Mouse (Mus musculus) stomach, postnatal 0 days (tissue): ENCODE data around the gene 1500009C09Rik. TPM values are rescaled to one million over a fixed set of nuclear protein-coding genes. Genes with fewer than 3 reads are reported as not detected.
A peak's percentile ranks its signal among the peaks of the same experiment; 100 is the strongest.

Experiments used
- ATAC-seq: fragments of 200-750 bp; cut with Nextera tagmentation; 2 replicates; pipeline ENCODE4 v1.8.0; 2017; ENCODE audit not compliant: low FRiP score, low TSS enrichment
- DNase-seq: peaks from one replicate; pipeline ENCODE4 v3.0.0-alpha.2; 2016; ENCODE audit warnings: low spot score
- H3K27ac ChIP-seq: fragments of 300-500 bp; sonication (generic); replicated peaks from 2 replicates; pipeline ENCODE4 v1.5.1; 2014; ENCODE audit warnings: mild to moderate bottlenecking, control low read depth
- H3K27me3 ChIP-seq: fragments of 300-500 bp; sonication (generic); 2 replicates; pipeline ENCODE4 v1.6.1; 2014; ENCODE audit warnings: low read length; ENCODE audit not compliant: control insufficient read depth, insufficient read depth
- H3K36me3 ChIP-seq: fragments of 300-500 bp; sonication (generic); 2 replicates; pipeline ENCODE4 v1.6.1; 2014; ENCODE audit warnings: low read length, mixed read lengths; ENCODE audit not compliant: control insufficient read depth, insufficient read depth
- H3K4me1 ChIP-seq: fragments of 300-500 bp; sonication (generic); replicated peaks from 2 replicates; pipeline ENCODE4 v1.6.1; 2014; ENCODE audit warnings: antibody characterized with exemption; ENCODE audit not compliant: control insufficient read depth, insufficient read depth
- H3K4me2 ChIP-seq: fragments of 300-500 bp; sonication (generic); replicated peaks from 2 replicates; pipeline ENCODE4 v1.6.1; 2014; ENCODE audit warnings: low read depth, mild to moderate bottlenecking, control low read depth, moderate library complexity
- H3K4me3 ChIP-seq: fragments of 300-500 bp; sonication (generic); 2 replicates; pipeline ENCODE4 v1.5.1; 2014; ENCODE audit warnings: low read depth, low read length, control low read depth
- H3K9ac ChIP-seq: fragments of 300-500 bp; sonication (generic); 2 replicates; pipeline ENCODE4 v1.6.1; 2014; ENCODE audit warnings: mild to moderate bottlenecking, low read length, control low read depth, mixed read lengths
- H3K9me3 ChIP-seq: fragments of 300-500 bp; sonication (generic); 2 replicates; pipeline ENCODE4 v1.6.1; 2016; ENCODE audit warnings: low read length; ENCODE audit not compliant: control insufficient read depth
- CTCF ChIP-seq: IDR thresholded peaks from 2 replicates; pipeline ENCODE4 v1.5.1; 2016; ENCODE audit warnings: antibody characterized with exemption, low read depth, mild to moderate bottlenecking, moderate library complexity
- EP300 ChIP-seq: optimal IDR thresholded peaks from 2 replicates; pipeline ENCODE3; 2016; ENCODE audit warnings: antibody characterized with exemption
- WGBS: fragments of 180-500 bp; shearing (Covaris S2); extraction: QIAGEN DNeasy Blood & Tissue Kit; methylation state at CpG from one replicate; pipeline ENCODE4 v1.1.7; 2014; 5-methylcytosine and 5-hydroxymethylcytosine counted together
- polyA plus RNA-seq: library from polyadenylated mRNA; unstranded; fragments of >200 nt; fragmentation: Nextera tagmentation; extraction: Ambion mirVana; gene quantifications from 2 replicates; pipeline ENCODE4 v1.2.1, GENCODE M21; 2015

1500009C09Rik gene
- polyA plus RNA-seq, 1 experiment from 2014 or later = 0.23 TPM

DNA sequence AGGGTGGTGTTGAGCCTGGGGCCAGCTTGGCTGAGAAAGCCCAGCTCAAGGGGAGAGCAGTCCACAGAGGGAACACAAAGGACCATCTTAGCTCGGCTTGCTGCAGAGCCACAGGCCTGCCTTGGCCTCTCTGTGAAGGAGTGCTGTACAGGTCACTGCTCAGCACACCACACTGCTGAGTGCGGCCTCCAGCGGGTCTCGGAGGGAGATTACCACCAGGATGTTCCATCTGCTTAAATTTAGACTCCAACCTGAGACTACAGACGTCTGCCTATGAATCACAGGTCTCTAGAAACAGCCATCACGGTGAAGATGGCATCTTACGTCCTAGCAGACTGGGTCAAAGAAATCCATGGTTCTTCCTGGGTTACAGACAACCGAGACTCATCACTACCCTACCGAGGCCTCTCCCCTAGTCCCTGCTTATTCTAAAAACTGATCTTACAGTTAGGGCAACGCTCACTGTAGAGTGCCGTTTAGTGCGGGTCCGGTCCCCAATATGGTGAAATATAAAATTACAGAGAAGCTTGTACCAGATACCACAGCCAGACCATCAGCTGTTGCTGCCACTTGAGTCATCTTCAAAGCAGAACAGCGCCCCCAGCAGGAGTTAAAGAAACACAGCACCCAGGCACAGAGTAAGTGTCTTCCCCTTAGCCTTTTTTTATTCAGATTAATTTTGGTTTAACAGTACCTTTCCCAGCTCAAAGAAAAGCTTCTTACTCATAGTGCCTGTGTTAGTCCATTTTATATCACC is 30.9 kb upstream of the 1500009C09Rik start:
- Histone ChIP-seq H3K27ac (no peak overlapping the region), H3K4me2 (no peak overlapping the region), H3K4me1 (no peaks in the 10 kb centered on the region), H3K27me3 (no peaks in the 10 kb centered on the region), H3K4me3 (no peak overlapping the region), H3K9ac (no peak overlapping the region), H3K36me3 (no peaks in the 10 kb centered on the region), H3K9me3 (no peaks in the 10 kb centered on the region)
- TF ChIP-seq EP300 (no peak), CTCF (peak; percentile 34; the same call in 1 of the 2 replicates)
- ATAC-seq (no peak), DNase-seq (no peak)
- 69% methylated on average over 14 of the region's 14 CpGs for WGBS

DNA sequence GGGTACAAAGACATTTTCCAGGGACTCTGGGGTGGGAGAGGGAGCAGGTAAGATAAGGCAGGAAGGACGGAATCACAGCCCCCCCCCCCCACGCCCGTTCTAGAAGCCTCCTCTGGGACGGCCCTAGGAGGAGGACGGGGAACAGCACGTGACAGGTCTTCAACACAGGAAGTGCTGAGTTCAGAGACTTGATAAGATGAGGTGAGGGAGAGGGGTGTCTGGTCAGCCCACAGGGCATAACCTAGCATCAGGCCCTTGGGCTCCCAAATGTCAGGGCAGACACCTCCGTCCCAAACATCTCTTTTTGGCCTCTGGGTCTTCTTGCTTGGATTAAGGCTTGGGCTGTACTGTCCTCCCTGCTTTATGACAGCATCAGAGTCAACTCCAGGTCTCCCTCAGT is 28.9 kb upstream of the 1500009C09Rik start:
- H3K9ac ChIP-seq = no peak overlapping the region

GRCm38 (mm10) chr15:82223657-82224601 is 28.3 kb upstream of the 1500009C09Rik start, which contains the start of gene Tnfrsf13c:
Tnfrsf13c (minus strand) TSS chr15:82224369.
- H3K4me2 ChIP-seq = peak within 1 kb of the TSS; percentile 63
- no peaks in the 10 kb centered on the region for H3K27me3 ChIP-seq
- 1% methylated on average over 41 of the region's 44 CpGs for WGBS
- H3K9me3 ChIP-seq = no peaks in the 10 kb centered on the region
- H3K27ac ChIP-seq = no peak within 1 kb of the TSS
- DNase-seq (peak; percentile 37), ATAC-seq (no peak)
- H3K4me3 ChIP-seq = peak within 1 kb of the TSS; percentile 33
- no peak for TF ChIP-seq EP300
- no peak for TF ChIP-seq CTCF
- no peaks in the 10 kb centered on the region for H3K4me1 ChIP-seq
- no peaks in the 10 kb centered on the region for H3K36me3 ChIP-seq
- peak within 1 kb of the TSS; percentile 35; the same call in 1 of the 2 replicates for H3K9ac ChIP-seq

More for the DNA sequence above, 28.9 kb upstream of the 1500009C09Rik start:
- Histone ChIP-seq H3K4me3 (no peak overlapping the region), H3K9me3 (no peaks in the 10 kb centered on the region), H3K27ac (no peak overlapping the region), H3K27me3 (no peaks in the 10 kb centered on the region), H3K4me1 (no peaks in the 10 kb centered on the region), H3K36me3 (no peaks in the 10 kb centered on the region), H3K4me2 (no peak overlapping the region)
- DNase-seq (no peak), ATAC-seq (no peak)
- WGBS = 52% methylated on average over 7 of the region's 7 CpGs
- TF ChIP-seq CTCF = no peak
- TF ChIP-seq EP300 = no peak

DNA sequence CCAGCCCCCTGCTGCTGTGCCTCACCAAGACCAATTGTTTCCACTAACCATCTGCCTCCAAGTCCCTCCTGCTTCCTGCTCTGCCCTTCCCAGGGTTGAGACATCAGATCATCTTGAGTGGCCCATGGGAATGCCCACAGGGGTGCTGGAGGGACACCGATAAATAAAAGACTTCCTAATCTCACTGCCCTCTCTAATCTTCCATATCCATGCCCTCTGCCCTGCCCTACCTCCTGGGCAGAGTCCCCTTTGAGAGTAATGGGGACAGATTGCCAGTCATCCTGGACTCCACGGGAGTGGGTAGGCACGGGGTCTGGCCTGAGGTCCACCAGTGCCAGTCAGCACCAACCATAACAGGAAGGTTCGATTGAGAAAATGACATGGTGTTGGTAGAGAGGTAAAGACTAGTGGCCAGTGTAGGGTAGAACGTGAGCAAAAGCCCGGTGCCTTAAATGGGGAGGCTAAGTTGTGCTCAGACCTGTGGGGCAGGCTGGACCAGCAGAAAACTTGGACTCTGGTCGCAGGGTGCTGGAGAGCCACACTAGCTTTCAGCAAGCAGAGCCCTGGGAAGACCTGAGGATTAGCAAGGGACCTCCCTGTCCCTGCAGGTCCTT is 27.5 kb upstream of the 1500009C09Rik start:
- TF ChIP-seq CTCF = no peak
- 41% methylated on average over 7 of the region's 7 CpGs for WGBS
- Histone ChIP-seq H3K27me3 (no peaks in the 10 kb centered on the region), H3K27ac (no peak overlapping the region), H3K4me2 (peak overlapping the region; percentile 63), H3K36me3 (no peaks in the 10 kb centered on the region), H3K4me1 (no peaks in the 10 kb centered on the region), H3K9ac (no peak overlapping the region), H3K4me3 (peak overlapping the region; percentile 33; the same call in 1 of the 2 replicates), H3K9me3 (no peaks in the 10 kb centered on the region)
- DNase-seq = no peak
- no peak for ATAC-seq

DNA sequence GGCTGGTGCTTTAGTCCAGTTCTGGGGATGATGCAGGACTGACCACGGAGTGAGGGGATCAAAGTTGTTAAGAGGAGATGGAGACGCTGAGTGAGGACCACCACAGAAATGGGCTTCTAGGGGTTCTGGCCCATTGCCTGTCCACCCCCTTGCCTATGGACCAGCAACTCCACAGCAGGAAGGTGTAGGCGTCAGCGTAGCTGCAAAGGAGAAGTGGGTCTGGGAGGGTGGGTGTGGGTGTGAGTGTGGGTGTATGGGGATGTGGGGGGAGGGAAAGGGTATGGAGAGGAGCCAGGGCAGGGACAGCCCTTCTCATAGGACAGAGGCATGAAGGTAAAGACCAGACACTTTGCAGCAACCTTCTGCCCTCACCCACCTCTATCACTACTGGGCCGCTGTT is 26.4 kb upstream of the 1500009C09Rik start:
- no peaks in the 10 kb centered on the region for H3K9me3 ChIP-seq
- H3K36me3 ChIP-seq = no peaks in the 10 kb centered on the region
- no peaks in the 10 kb centered on the region for H3K27me3 ChIP-seq
- no peak overlapping the region for H3K4me3 ChIP-seq
- DNase-seq (no peak), ATAC-seq (no peak)
- no peak for TF ChIP-seq CTCF
- TF ChIP-seq EP300 = no peak
- 87% methylated on average over 5 of the region's 5 CpGs for WGBS
- no peak overlapping the region for H3K27ac ChIP-seq
- no peak overlapping the region for H3K4me2 ChIP-seq
- H3K9ac ChIP-seq = no peak overlapping the region
- H3K4me1 ChIP-seq = no peaks in the 10 kb centered on the region
